Mouse (Mus musculus) c-Kit-positive CD71-positive TER-119-negative erythroid progenitor cells, embryonic 14.5 days (primary cell): ENCODE results near the gene Cfap43.
"Not testable (repeated sequence)": the region's sequence is repeated elsewhere in the genome, so short reads cannot be mapped to it uniquely, and the experiment has no call there.

Experiments
- DNase-seq: peaks from one replicate; pipeline ENCODE4 v3.0.0-alpha.2; 2013; ENCODE audit warnings: low read depth

The Cfap43 gene

GRCm38 (mm10) chr19:47853053-47853452 lies 66.0 kb downstream of the Cfap43 start:
- DNase-seq: no peak

- not testable (repeated sequence) for DNase-seq
Observed at GRCm38 (mm10) chr19:47852131-47852530, 67.0 kb downstream of the Cfap43 start.

DNA sequence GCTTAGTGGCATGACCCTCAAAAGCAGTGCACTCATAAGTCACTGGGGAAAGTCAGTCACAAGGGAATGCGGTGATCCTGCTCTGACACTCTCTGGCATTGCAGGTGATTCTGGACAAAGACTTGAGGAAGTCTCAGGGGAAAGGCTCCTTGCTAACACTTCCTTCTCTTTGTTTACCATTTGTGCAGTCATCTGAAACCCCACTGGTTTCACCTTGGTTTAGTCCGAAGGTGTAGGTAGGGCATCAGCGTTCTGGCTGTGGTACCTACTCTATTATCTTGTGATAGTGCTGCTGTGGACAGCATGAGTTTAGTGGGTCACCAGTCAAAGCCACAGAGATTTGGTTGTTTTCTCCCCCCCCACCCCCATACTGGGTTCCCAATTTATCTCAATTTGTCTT lies 69.4 kb downstream of the Cfap43 start:
- no peak for DNase-seq

DNA sequence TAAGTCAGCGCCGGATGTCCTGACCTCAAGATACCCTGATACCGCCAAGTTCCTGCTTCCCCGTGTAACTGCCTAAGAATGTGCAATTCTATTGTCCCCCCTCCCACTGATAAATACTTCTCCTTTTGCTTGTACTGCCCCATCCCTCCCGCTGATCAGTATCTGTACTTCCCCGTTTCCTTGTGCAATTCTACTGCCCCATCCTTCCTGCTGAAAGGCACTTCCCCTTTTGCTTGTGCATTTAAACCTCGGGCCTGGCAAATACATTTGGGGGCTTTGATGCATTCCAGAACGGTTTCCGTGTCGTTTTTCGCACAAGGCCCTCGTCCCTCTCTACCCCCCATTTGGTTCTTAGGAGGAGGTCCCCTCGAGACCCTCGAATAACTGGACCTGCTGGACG lies 77.9 kb downstream of the Cfap43 start:
- not testable (repeated sequence) for DNase-seq

- DNase-seq: no peak
Observed at GRCm38 (mm10) chr19:47837527-47837901, 81.6 kb downstream of the Cfap43 start.

DNA sequence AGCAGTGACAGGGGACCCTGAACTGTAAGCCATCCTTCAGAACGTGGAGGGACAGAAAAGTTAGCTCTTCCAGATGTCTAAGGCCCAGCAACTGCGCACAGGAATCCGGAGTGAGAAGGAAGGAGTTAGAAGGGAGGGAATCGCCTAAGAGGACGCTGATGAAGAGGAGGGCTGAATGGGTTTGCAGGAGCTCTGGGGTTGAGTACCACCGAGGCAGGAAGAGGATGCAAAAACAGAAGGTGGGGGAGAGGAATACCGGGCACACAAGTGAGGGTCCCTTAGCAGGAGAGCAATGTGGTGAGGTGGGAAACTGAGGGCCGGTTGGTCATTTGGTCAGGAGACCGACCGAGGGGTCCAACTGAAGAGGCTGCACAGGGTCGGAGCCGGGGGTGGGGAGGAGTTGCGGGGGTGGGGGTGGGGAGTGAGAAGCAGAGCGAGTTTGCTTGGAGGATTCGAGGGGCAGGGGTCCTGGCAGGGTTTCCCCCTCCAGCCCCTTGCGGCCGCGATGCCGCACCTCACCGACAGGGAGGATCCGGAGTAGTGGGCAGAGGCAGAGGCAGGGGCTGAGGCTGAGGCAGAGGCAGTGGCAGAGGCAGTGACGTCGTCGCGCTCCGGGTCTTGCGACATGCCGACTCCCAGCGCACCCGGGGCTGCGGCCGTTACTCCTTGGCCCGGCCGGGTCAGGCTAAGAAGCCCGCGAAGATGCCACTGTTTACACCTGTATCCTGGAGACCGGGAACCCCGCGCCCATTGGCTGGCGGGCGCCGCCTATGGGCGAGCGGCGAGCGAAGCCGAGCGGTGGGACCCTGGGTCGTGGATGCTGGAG lies 82.2 kb downstream of the Cfap43 start:
- DNase-seq: peak; percentile 31

GRCm38 (mm10) chr19:47835776-47836175 lies 83.3 kb downstream of the Cfap43 start:
- no peak for DNase-seq

DNA sequence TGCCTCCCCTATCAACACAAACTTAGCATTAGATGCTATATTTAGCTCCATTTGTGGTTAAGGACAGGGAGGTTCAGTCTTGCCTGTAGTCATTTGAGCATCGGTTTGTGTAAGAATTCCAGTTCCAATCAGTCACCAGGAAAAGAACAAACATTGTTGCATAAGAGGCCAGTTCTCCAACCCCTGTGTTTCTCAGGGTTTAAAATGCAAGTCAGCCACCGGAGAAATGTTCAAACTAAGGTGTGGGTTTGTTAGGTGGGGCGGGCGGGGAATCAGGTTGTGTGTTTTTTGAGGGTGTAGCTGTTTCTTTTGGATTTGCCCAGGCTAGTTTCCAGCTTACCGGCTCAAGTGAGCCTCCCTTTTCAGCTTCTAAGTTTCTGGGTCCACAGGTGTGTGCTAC lies 84.5 kb downstream of the Cfap43 start:
- DNase-seq: no peak

DNA sequence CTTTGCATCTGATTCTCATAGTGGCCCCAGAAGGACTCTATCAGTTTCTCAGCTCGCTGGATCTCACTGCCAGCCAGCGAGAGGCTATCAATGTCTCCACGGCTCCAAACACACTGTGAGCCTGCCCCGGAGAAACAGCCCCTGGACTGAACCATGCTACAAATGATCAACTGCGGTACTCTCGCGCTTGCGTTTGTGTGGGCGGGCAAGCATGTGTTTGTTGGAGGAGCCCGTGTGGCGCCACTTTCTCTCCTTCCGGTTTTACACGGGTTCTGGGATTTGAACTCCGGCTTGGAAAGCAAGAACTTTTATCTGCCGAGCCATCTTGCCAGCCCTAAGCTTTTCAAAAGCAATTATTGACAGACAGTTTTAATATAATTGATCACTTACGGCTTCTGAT lies 86.8 kb downstream of the Cfap43 start:
- DNase-seq: no peak

DNA sequence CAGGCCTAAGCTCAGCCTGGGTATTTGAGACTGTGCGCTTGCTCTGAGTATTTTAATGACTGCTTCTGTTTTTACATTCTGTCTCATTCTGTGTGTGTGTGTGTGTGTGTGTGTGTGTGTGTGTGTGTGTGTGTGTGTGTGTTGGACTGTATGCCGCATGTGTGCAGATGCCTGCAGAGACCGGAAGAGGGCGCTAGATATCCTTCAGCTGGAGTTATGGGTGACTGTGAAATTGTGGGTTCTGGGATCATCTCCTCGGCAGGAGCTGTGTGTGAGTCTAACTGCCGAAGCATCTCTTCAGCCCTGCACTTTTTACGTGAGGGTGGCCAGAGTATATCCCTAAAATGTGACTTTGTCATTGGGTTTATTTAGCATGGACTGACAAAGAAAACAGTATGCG lies 88.0 kb downstream of the Cfap43 start:
- no peak for DNase-seq

GRCm38 (mm10) chr19:47829913-47830450 lies 89.1 kb downstream of the Cfap43 start:
- DNase-seq: no peak

GRCm38 (mm10) chr19:47824026-47824425 lies 95.1 kb downstream of the Cfap43 start:
- no peak for DNase-seq

- no peak for DNase-seq
Observed at GRCm38 (mm10) chr19:47822143-47822796, 96.8 kb downstream of the Cfap43 start.

DNA sequence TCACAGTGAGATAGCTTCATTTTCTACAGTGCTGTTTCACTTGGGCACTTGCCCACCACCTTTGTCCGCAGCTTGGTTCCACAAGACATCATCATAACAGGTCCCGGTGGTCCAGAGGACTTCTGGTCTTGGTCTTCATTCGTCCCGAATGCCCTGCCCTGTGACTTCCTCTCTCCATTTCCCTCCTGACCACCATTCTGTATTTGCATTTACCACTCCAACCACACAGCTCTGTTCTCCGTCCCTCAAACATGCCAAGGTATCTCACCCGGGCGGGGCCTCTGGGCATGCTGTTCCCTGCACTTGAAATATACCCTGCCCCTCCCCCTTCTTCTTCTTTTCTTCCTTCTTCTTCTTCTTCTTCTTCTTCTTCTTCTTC lies 97.6 kb downstream of the Cfap43 start:
- no peak for DNase-seq

DNA sequence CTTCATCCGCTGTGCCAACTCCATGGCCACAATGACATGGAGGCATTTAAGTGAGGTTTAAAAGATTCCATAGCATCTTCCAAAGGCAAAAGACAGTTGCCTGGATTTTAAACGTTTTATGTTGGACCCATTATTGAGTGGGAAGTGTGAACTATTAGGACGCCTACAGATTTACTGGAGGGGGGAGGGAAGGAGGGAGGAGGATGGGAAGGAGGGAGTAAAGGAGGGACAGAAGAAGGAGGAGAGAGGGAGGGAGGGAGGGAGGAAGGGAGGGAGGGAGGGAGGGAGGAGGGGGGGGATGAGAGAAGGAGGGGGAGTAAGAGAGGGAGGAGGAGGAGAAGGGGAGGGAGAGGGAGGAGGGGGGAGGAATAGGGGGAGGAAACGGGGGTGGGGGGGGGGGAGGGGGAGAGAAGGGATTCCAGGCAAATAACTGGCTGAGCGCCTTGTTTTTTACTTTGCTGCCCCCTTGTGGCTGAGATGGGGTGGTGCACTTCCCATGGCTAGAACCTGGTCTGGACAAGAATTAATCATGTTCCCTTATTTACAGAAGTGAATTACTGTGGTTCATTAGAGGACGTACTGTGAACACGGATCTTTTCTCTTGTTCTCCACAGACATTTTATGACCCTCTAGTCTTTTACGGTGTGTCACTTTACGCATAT lies 98.1 kb downstream of the Cfap43 start:
- peak; percentile 44 for DNase-seq

GRCm38 (mm10) chr19:47817692-47818091 lies 101.4 kb downstream of the Cfap43 start:
- no peak for DNase-seq

DNA sequence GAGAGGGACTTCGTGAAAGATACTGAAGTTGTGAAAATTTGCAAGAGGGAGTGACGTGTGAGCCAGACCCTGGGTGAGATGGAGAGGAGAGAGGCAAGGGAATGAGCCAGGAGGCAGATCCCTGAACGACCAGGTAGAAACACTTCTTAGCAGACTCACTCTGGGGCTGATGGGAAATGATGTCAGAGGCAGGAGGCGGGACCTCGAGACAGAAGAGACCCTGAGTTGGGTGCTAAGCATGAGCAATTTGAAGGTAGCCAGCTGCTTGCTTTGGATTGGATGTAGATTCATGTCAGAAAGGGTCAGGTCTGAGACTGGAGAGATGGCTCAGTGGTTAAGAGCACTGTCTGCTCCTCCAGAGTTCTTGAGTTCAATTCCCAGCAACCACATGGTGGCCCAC lies 104.4 kb downstream of the Cfap43 start:
- no peak for DNase-seq

GRCm38 (mm10) chr19:47812091-47812490 lies 107.0 kb downstream of the Cfap43 start:
- DNase-seq: no peak

DNA sequence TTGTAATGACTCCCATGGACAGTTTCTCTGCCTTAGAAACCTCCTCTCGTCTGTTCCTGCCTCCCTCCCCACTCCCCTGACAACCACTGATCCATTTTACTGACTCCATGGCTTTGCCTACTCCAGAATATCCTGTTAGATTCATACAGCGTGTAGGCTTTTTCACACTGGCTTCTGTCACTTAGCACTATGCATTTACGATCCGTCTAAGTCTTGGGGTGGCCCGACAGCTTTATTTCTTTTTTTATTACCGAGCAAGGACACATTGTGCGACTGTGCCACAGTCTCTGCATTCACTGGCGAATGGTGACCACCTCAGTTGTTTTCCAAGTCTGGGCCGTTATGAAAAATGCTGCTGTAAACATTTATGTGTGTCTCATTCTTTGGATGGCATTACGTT lies 120.5 kb downstream of the Cfap43 start:
- no peak for DNase-seq

- DNase-seq: no peak
Observed at GRCm38 (mm10) chr19:47796699-47797098, 122.4 kb downstream of the Cfap43 start.

DNA sequence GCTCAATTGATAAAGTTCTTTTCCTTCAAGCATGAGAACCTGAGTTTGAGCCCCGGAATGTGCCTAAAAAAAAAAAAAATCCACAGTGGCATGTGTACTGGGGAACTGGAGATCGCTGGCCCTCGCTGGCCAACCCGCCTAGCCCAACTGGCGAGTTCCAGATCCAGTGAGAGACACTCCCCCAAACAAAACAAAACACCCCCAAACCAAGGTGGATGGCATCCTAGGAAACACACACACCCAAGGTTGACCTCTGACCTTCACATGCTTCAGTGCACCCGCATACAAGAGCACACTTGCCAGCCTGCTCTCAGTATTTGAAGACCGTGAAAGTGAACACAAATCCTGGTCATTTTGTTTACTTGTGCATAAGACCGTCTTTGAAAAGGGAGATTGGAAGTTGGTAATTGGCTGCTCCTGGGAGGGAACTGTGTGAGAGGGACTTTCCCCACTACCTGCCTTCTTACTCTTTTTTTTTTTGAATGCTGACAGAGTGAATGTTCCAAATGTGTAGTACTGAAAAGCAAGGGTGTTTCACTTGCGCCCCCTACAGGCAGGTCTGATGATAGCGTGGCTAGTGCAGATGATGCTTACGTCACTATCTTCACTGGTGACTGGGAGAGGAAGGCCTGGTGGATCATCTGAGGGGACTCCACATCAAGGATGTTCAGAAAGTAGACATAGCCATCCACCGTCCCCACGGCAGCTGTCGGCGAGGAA lies 123.9 kb downstream of the Cfap43 start:
- DNase-seq: peak; percentile 62

- DNase-seq: no peak
Observed at GRCm38 (mm10) chr19:47794331-47794730, 124.8 kb downstream of the Cfap43 start.
